Mouse (Mus musculus) megakaryocyte, embryonic 14.5 days (primary cell): ENCODE measurements at regions not wholly inside any gene's neighbourhood (a gene's known extent, or its start where the extent isn't known, plus 50 kb on each side); places are given as distances from the start of the nearest gene placed in this dataset.

Experiments
- H3K27me3 ChIP-seq: replicated peaks from 2 replicates; pipeline ENCODE3; 2012; ENCODE audit warnings: inconsistent platforms
- H3K36me3 ChIP-seq: replicated peaks from 2 replicates; pipeline ENCODE3; 2012; ENCODE audit warnings: low read length, inconsistent platforms, mixed read lengths
- H3K4me1 ChIP-seq: 2 replicates; pipeline ENCODE4 v1.6.1; 2012; ENCODE audit warnings: inconsistent platforms
- H3K4me3 ChIP-seq: replicated peaks from 2 replicates; pipeline ENCODE3; 2012; ENCODE audit warnings: moderate library complexity, mild to moderate bottlenecking, inconsistent platforms
- H3K9me3 ChIP-seq: 2 replicates; pipeline ENCODE4 v1.6.1; 2012; ENCODE audit warnings: inconsistent platforms
- FLI1 ChIP-seq: IDR thresholded peaks from 2 replicates; pipeline ENCODE4 v1.6.1; 2012; ENCODE audit warnings: low read length, inconsistent platforms, mixed read lengths
- GATA1 ChIP-seq: IDR thresholded peaks from 3 replicates; pipeline ENCODE4 v1.6.1; 2012; ENCODE audit warnings: mixed read lengths, low read length, inconsistent platforms, borderline replicate concordance

GRCm38 (mm10) chr7:129854942-129855341 is 263.3 kb downstream of the Wdr11 start:
- H3K9me3 ChIP-seq = peaks cover 11% of the 10 kb centered on the region; the same call in 1 of the 2 replicates
- no peak overlapping the region for H3K4me3 ChIP-seq
- H3K4me1 ChIP-seq = no peaks in the 10 kb centered on the region
- H3K27me3 ChIP-seq = no peaks in the 10 kb centered on the region
- no peaks in the 10 kb centered on the region for H3K36me3 ChIP-seq
- TF ChIP-seq GATA1 (no peak), FLI1 (no peak)

GRCm38 (mm10) chr7:129862966-129863365 is 271.3 kb downstream of the Wdr11 start:
- TF ChIP-seq FLI1 = no peak
- no peak for TF ChIP-seq GATA1
- H3K27me3 ChIP-seq = no peaks in the 10 kb centered on the region

GRCm38 (mm10) chr7:129865536-129865935 is 273.9 kb downstream of the Wdr11 start:
- H3K4me3 ChIP-seq = no peak overlapping the region
- H3K36me3 ChIP-seq = no peaks in the 10 kb centered on the region
- H3K9me3 ChIP-seq = 0 out of 2 replicates have a peak, but pooled peaks cover 8% of the 10 kb centered on the region
- H3K27me3 ChIP-seq = no peaks in the 10 kb centered on the region
- H3K4me1 ChIP-seq = no peaks in the 10 kb centered on the region
- no peak for TF ChIP-seq FLI1
- TF ChIP-seq GATA1 = no peak

More at GRCm38 (mm10) chr7:129862966-129863365, 271.3 kb downstream of the Wdr11 start:
- Histone ChIP-seq H3K36me3 (no peaks in the 10 kb centered on the region), H3K4me1 (no peaks in the 10 kb centered on the region), H3K4me3 (no peak overlapping the region), H3K9me3 (peaks cover 20% of the 10 kb centered on the region; the same call in 1 of the 2 replicates)

GRCm38 (mm10) chr7:129872208-129872790 is 280.6 kb downstream of the Wdr11 start:
- Histone ChIP-seq H3K36me3 (no peaks in the 10 kb centered on the region), H3K9me3 (peaks cover 24% of the 10 kb centered on the region), H3K4me3 (no peak overlapping the region), H3K27me3 (no peaks in the 10 kb centered on the region), H3K4me1 (no peaks in the 10 kb centered on the region)
- TF ChIP-seq FLI1 (no peak), GATA1 (no peak)

- no peak for TF ChIP-seq GATA1
- TF ChIP-seq FLI1 = no peak
- Histone ChIP-seq H3K27me3 (no peaks in the 10 kb centered on the region), H3K36me3 (no peaks in the 10 kb centered on the region), H3K4me3 (no peak overlapping the region), H3K4me1 (no peaks in the 10 kb centered on the region), H3K9me3 (peaks cover 24% of the 10 kb centered on the region)
These were observed 284.7 kb downstream of the Wdr11 start for GRCm38 (mm10) chr7:129876202-129876851.

- Histone ChIP-seq H3K4me1 (no peaks in the 10 kb centered on the region), H3K9me3 (peaks cover 24% of the 10 kb centered on the region), H3K27me3 (no peaks in the 10 kb centered on the region), H3K4me3 (no peak overlapping the region), H3K36me3 (no peaks in the 10 kb centered on the region)
- no peak for TF ChIP-seq GATA1
- TF ChIP-seq FLI1 = no peak
These were observed 285.2 kb downstream of the Wdr11 start for GRCm38 (mm10) chr7:129876852-129877223.

- H3K36me3 ChIP-seq = no peaks in the 10 kb centered on the region
- no peak for TF ChIP-seq GATA1
- no peak for TF ChIP-seq FLI1
These were observed 304.6 kb downstream of the Wdr11 start for GRCm38 (mm10) chr7:129896291-129896690.

GRCm38 (mm10) chr7:129897511-129897910 is 305.8 kb downstream of the Wdr11 start:
- no peaks in the 10 kb centered on the region for H3K27me3 ChIP-seq
- H3K4me3 ChIP-seq = no peak overlapping the region
- no peaks in the 10 kb centered on the region for H3K36me3 ChIP-seq
- H3K4me1 ChIP-seq = no peaks in the 10 kb centered on the region
- TF ChIP-seq FLI1 (no peak), GATA1 (no peak)
- peaks cover 28% of the 10 kb centered on the region; the same call in 1 of the 2 replicates for H3K9me3 ChIP-seq

More at GRCm38 (mm10) chr7:129896291-129896690, 304.6 kb downstream of the Wdr11 start:
- Histone ChIP-seq H3K9me3 (peaks cover 23% of the 10 kb centered on the region; the same call in 1 of the 2 replicates), H3K4me1 (no peaks in the 10 kb centered on the region), H3K4me3 (no peak overlapping the region), H3K27me3 (no peaks in the 10 kb centered on the region)

GRCm38 (mm10) chr7:129902256-129902655 is 310.6 kb downstream of the Wdr11 start:
- peaks cover 19% of the 10 kb centered on the region; the same call in 1 of the 2 replicates for H3K9me3 ChIP-seq
- no peaks in the 10 kb centered on the region for H3K36me3 ChIP-seq
- H3K4me3 ChIP-seq = no peak overlapping the region
- H3K4me1 ChIP-seq = no peaks in the 10 kb centered on the region
- no peaks in the 10 kb centered on the region for H3K27me3 ChIP-seq
- no peak for TF ChIP-seq GATA1
- no peak for TF ChIP-seq FLI1

GRCm38 (mm10) chr7:129903126-129903525 is 311.5 kb downstream of the Wdr11 start:
- H3K9me3 ChIP-seq = peaks cover 16% of the 10 kb centered on the region; the same call in 1 of the 2 replicates
- no peak overlapping the region for H3K4me3 ChIP-seq
- H3K36me3 ChIP-seq = no peaks in the 10 kb centered on the region
- H3K27me3 ChIP-seq = no peaks in the 10 kb centered on the region
- H3K4me1 ChIP-seq = no peaks in the 10 kb centered on the region
- TF ChIP-seq GATA1 = no peak
- no peak for TF ChIP-seq FLI1

- Histone ChIP-seq H3K4me1 (no peaks in the 10 kb centered on the region), H3K4me3 (no peak overlapping the region), H3K9me3 (peaks cover 24% of the 10 kb centered on the region), H3K27me3 (no peaks in the 10 kb centered on the region), H3K36me3 (no peaks in the 10 kb centered on the region)
- no peak for TF ChIP-seq GATA1
- TF ChIP-seq FLI1 = no peak
These were observed 314.5 kb downstream of the Wdr11 start for GRCm38 (mm10) chr7:129906131-129906530.
